Mouse (Mus musculus): ENCODE measurements at regions not wholly inside any gene's neighbourhood (a gene's known extent, or its start where the extent isn't known, plus 50 kb on each side); places are given as distances from the start of the nearest gene placed in this dataset.

- TF ChIP-seq CTCF (IDR thresholded peaks at IDR 0.05; ENCODE audit: borderline replicate concordance, insufficient read depth, low read length) (no peak), POLR2A (IDR thresholded peaks at IDR 0.05; ENCODE audit: low read depth, low read length) (no peak)
Observed at GRCm38 (mm10) chr13:59966535-59967255, 143.7 kb upstream of the Tut7 start.
